Mouse (Mus musculus): ENCODE measurements around the gene Arhgef10l. TPM values are rescaled to one million over a fixed set of nuclear protein-coding genes. Genes with fewer than 3 reads are reported as not detected.
A peak's percentile ranks its signal among the peaks of the same experiment; 100 is the strongest.

Arhgef10l gene
- polyA plus RNA-seq, 1 experiment from 2014 or later, result 24.6 TPM

DNA sequence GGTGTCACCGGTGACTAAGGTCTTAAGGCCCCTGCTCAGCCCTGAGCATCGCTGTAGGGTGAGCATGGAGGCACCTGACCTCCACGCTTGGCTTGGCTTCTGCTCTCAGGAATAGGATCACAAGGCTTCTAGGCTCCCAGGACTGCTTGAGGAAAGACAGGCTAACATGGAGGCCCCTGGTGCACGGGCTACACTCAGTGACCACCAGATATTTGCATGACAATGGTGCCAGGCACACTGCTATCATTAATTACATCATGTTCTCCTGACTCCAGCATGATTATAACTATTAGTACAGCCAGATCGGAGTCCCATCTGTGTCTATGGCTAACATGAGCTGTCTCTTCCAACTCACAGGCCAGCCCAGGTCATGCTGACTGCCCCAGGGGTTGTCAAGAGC is 51.3 kb downstream of the Arhgef10l start:
- Histone ChIP-seq H3K27ac (replicated peaks; ENCODE audit: low read depth, low read length) (no peak overlapping the region), H3K4me2 (ENCODE audit: low read length) (no peak overlapping the region), H3K9me3 (ENCODE audit: control insufficient read depth, low read length) (no peaks in the 10 kb centered on the region), H3K4me3 (replicated peaks; ENCODE audit: low read depth, low read length) (no peak overlapping the region), H3K4me1 (ENCODE audit: control insufficient read depth, insufficient read depth, low read length) (no peaks in the 10 kb centered on the region), H3K36me3 (ENCODE audit: control insufficient read depth, insufficient read depth, low read length) (peaks cover 46% of the 10 kb centered on the region), H3K27me3 (ENCODE audit: control insufficient read depth, insufficient read depth, low read length) (no peaks in the 10 kb centered on the region), H3K9ac (replicated peaks; ENCODE audit: low read length) (no peak overlapping the region)
- no peak for DNase-seq
- 64% methylated on average over 5 of the region's 5 CpGs for WGBS
- no peak for ATAC-seq (ENCODE audit: low FRiP score, low TSS enrichment)

DNA sequence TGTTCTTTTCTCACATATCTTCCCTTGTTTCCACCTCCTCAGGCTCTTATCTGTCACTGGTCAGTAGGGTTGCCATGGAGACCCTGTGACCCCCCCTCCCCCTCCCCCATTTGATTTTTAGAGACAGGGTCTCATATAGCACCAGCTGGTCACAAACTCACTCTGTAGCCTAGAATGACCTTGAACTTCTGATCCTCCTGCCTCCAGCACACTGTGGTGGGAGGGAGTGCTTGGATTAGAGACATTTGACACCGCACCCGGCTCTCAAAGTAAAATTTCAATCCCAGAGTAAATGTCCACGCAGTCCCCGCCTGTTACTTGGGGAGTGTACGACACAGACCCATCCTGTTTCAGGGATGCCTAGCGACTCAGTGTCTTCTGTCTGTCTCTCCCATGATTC is 51.7 kb downstream of the Arhgef10l start:
- WGBS, result 85% methylated on average over 6 of the region's 6 CpGs
- ATAC-seq (ENCODE audit: low FRiP score, low TSS enrichment) (no peak), DNase-seq (no peak)
- Histone ChIP-seq H3K27me3 (ENCODE audit: control insufficient read depth, insufficient read depth, low read length) (no peaks in the 10 kb centered on the region), H3K4me2 (ENCODE audit: low read length) (no peak overlapping the region), H3K4me1 (ENCODE audit: control insufficient read depth, insufficient read depth, low read length) (no peaks in the 10 kb centered on the region), H3K9me3 (ENCODE audit: control insufficient read depth, low read length) (no peaks in the 10 kb centered on the region), H3K36me3 (ENCODE audit: control insufficient read depth, insufficient read depth, low read length) (peaks cover 50% of the 10 kb centered on the region), H3K27ac (replicated peaks; ENCODE audit: low read depth, low read length) (no peak overlapping the region), H3K4me3 (replicated peaks; ENCODE audit: low read depth, low read length) (no peak overlapping the region), H3K9ac (replicated peaks; ENCODE audit: low read length) (no peak overlapping the region)

DNA sequence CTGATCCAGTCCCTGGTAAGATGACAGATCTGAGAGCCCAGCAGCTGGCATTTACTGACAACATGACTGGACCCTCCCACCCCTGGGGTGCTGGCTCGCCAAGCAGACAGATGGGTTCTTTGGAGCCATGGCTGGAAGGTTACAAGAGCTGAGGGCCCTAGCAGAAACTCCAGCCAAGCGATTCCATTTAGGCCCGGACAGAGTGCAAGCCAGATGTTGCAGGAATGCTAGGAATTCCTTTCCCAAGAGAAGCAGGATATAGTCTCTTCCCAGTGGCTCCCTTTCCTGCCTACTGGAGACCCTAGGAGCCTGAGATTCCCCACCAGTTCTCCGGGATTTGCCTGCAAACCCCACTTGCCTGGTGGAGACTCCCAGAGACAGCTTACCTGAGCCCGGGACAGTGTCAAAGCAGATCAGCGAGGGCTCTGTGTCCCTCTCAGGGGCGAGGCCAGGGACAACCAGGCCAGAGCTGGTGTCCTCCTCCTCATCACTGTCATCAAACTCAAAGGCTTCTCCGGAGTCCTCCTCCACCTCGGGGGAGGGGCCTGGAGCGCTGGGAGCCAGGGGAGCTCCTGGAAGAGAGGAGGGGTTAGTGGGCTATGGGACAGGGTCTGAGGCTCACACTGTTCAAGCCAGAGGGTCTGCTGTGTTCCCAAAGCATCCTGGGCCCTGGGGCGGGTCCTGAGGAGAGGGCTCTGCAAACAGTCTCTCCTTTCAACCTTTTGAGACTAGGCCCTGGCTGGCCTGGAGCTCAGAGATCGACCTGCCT is 54.8 kb downstream of the Arhgef10l start:
- H3K4me2 ChIP-seq (ENCODE audit: low read length), result no peak overlapping the region
- H3K4me3 ChIP-seq (replicated peaks; ENCODE audit: low read depth, low read length), result no peak overlapping the region
- 0 out of 2 replicates have a peak overlapping the region, but pooled peaks have one; percentile 26 for H3K27ac ChIP-seq (replicated peaks; ENCODE audit: low read depth, low read length)
- 35% methylated on average over 12 of the region's 12 CpGs for WGBS
- no peaks in the 10 kb centered on the region for H3K4me1 ChIP-seq (ENCODE audit: control insufficient read depth, insufficient read depth, low read length)
- no peak for ATAC-seq (ENCODE audit: low FRiP score, low TSS enrichment)
- H3K36me3 ChIP-seq (ENCODE audit: control insufficient read depth, insufficient read depth, low read length), result peaks cover 65% of the 10 kb centered on the region
- H3K9me3 ChIP-seq (ENCODE audit: control insufficient read depth, low read length), result no peaks in the 10 kb centered on the region
- H3K27me3 ChIP-seq (ENCODE audit: control insufficient read depth, insufficient read depth, low read length), result no peaks in the 10 kb centered on the region
- DNase-seq, result no peak
- H3K9ac ChIP-seq (replicated peaks; ENCODE audit: low read length), result no peak overlapping the region

DNA sequence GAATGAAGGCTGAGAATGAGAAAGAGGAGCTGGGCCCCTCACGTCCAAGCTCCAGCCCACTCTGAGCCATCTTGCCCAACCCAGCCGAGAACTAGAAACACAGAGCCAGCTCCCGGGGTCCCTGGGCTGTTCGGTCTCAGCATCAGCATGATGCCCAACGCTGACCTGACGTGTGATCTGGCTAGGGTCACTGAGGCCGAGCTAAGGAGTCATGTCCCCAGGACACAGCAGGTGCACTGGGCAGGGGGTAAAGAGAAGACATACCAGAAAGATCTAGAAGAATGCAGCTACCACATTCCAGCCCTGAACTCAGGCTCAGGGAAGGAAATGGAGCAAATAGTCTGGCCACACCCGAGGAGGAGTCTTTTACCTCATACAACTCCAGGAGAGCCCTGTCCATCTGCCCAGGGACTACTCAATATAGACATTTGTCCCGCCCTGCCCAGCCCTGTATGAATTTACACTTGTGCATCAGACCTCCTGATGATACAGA is 57.5 kb downstream of the Arhgef10l start:
- ATAC-seq (ENCODE audit: low FRiP score, low TSS enrichment), result no peak

DNA sequence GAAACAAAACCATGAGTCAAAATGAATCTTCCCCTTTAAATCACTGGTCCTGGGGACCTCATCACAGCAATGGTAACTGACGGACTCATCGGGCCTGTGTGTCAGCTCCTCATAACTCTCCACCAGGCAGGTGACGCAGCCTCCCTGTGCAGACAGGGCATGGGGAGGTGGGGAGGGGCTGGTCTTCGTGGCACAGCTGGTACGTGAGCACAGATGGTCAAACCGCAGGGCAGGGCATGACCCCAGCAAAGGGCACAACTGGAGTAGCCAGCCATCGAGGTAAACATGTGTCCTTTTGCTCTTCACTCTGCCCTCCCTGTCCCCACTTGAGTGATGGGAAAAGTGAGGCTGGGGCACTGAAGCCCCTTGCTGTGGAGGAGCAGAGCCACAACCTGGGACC is 59.0 kb downstream of the Arhgef10l start:
- Histone ChIP-seq H3K9me3 (ENCODE audit: control insufficient read depth, low read length) (no peaks in the 10 kb centered on the region), H3K36me3 (ENCODE audit: control insufficient read depth, insufficient read depth, low read length) (peaks cover 68% of the 10 kb centered on the region), H3K4me3 (replicated peaks; ENCODE audit: low read depth, low read length) (no peak overlapping the region), H3K4me2 (ENCODE audit: low read length) (no peak overlapping the region), H3K27ac (replicated peaks; ENCODE audit: low read depth, low read length) (0 out of 2 replicates have a peak overlapping the region, but pooled peaks have one; percentile 5), H3K27me3 (ENCODE audit: control insufficient read depth, insufficient read depth, low read length) (no peaks in the 10 kb centered on the region), H3K9ac (replicated peaks; ENCODE audit: low read length) (no peak overlapping the region), H3K4me1 (ENCODE audit: control insufficient read depth, insufficient read depth, low read length) (no peaks in the 10 kb centered on the region)
- ATAC-seq (ENCODE audit: low FRiP score, low TSS enrichment), result no peak
- WGBS, result 90% methylated on average over 7 of the region's 7 CpGs
- no peak for DNase-seq

More for the DNA sequence above, 57.5 kb downstream of the Arhgef10l start:
- Histone ChIP-seq H3K4me2 (ENCODE audit: low read length) (no peak overlapping the region), H3K4me1 (ENCODE audit: control insufficient read depth, insufficient read depth, low read length) (no peaks in the 10 kb centered on the region), H3K27me3 (ENCODE audit: control insufficient read depth, insufficient read depth, low read length) (no peaks in the 10 kb centered on the region), H3K9ac (replicated peaks; ENCODE audit: low read length) (no peak overlapping the region), H3K27ac (replicated peaks; ENCODE audit: low read depth, low read length) (no peak overlapping the region), H3K9me3 (ENCODE audit: control insufficient read depth, low read length) (no peaks in the 10 kb centered on the region), H3K4me3 (replicated peaks; ENCODE audit: low read depth, low read length) (no peak overlapping the region), H3K36me3 (ENCODE audit: control insufficient read depth, insufficient read depth, low read length) (peaks cover 71% of the 10 kb centered on the region)
- DNase-seq, result no peak
- WGBS, result 83% methylated on average over 9 of the region's 9 CpGs

DNA sequence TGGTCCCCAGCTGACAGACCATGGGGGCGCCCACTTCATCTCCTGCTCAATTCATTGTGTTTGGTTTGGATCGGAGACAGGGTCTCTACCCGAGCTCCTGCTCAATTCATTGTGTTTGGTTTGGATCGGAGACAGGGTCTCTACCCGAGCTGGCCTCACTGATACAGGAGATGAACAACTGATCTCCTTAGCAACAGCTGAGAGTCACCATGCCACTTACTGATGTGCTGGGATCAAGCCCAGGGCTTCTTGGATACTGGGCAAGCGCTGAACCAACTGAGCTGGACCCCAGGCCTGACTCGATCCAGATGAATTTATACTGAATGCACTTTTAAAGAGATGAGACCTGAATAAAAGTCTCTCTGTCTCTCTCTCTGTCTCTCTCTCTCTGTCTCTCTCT is 59.6 kb downstream of the Arhgef10l start:
- DNase-seq (no peak), ATAC-seq (ENCODE audit: low FRiP score, low TSS enrichment) (no peak)
- WGBS, result 63% methylated on average over 7 of the region's 7 CpGs
- Histone ChIP-seq H3K4me2 (ENCODE audit: low read length) (no peak overlapping the region), H3K27ac (replicated peaks; ENCODE audit: low read depth, low read length) (0 out of 2 replicates have a peak overlapping the region, but pooled peaks have one; percentile 8), H3K9ac (replicated peaks; ENCODE audit: low read length) (no peak overlapping the region), H3K36me3 (ENCODE audit: control insufficient read depth, insufficient read depth, low read length) (peaks cover 66% of the 10 kb centered on the region), H3K27me3 (ENCODE audit: control insufficient read depth, insufficient read depth, low read length) (no peaks in the 10 kb centered on the region), H3K9me3 (ENCODE audit: control insufficient read depth, low read length) (no peaks in the 10 kb centered on the region), H3K4me1 (ENCODE audit: control insufficient read depth, insufficient read depth, low read length) (no peaks in the 10 kb centered on the region), H3K4me3 (replicated peaks; ENCODE audit: low read depth, low read length) (no peak overlapping the region)

DNA sequence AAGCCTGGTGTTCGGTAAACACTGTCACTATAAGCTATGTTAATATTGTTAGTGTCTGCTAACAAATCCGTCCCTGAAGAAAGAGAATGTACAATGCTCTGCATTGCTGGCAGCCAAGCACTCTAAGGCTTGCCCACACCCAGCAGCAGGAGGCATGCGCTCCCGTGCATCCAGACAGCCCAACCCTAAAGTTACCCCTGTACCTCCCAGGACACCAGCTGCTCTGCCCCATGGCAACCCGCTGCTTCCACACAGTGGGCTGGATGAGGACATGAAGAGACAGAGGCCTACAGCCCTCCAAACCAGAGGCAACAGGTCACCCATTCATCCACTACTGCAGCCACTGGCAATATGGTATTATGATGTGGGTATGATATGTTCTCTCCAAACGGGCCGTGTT is 60.0 kb downstream of the Arhgef10l start:
- ATAC-seq (ENCODE audit: low FRiP score, low TSS enrichment), result no peak
- no peak overlapping the region for H3K4me3 ChIP-seq (replicated peaks; ENCODE audit: low read depth, low read length)
- DNase-seq, result no peak
- H3K36me3 ChIP-seq (ENCODE audit: control insufficient read depth, insufficient read depth, low read length), result peaks cover 62% of the 10 kb centered on the region
- H3K4me2 ChIP-seq (ENCODE audit: low read length), result no peak overlapping the region
- WGBS, result 75% methylated on average over 7 of the region's 7 CpGs
- no peaks in the 10 kb centered on the region for H3K27me3 ChIP-seq (ENCODE audit: control insufficient read depth, insufficient read depth, low read length)
- H3K27ac ChIP-seq (replicated peaks; ENCODE audit: low read depth, low read length), result 0 out of 2 replicates have a peak overlapping the region, but pooled peaks have one; percentile 32
- no peak overlapping the region for H3K9ac ChIP-seq (replicated peaks; ENCODE audit: low read length)
- H3K4me1 ChIP-seq (ENCODE audit: control insufficient read depth, insufficient read depth, low read length), result no peaks in the 10 kb centered on the region
- no peaks in the 10 kb centered on the region for H3K9me3 ChIP-seq (ENCODE audit: control insufficient read depth, low read length)

DNA sequence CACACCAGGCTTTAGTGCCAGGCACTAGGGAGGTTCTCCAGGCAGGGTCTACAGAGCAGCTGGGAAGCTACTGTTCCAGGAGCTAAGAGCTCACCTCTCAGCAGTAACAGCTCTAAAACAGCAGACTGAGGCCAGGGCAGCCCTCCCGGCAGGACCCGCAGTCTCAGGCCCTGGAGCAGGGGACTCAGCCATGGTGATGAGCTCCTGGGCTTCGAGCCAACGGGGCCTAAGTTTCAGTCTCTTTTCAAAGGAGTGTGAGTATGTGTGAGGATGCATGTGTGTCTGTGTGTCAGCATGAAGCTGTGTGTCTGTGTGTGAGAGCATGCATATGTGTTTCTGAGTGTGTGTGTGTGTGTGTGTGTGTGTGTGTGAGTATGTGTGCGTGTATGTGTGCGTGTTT is 60.6 kb downstream of the Arhgef10l start:
- Histone ChIP-seq H3K4me2 (ENCODE audit: low read length) (no peak overlapping the region), H3K4me1 (ENCODE audit: control insufficient read depth, insufficient read depth, low read length) (no peaks in the 10 kb centered on the region), H3K9me3 (ENCODE audit: control insufficient read depth, low read length) (no peaks in the 10 kb centered on the region), H3K9ac (replicated peaks; ENCODE audit: low read length) (no peak overlapping the region), H3K36me3 (ENCODE audit: control insufficient read depth, insufficient read depth, low read length) (peaks cover 60% of the 10 kb centered on the region), H3K27me3 (ENCODE audit: control insufficient read depth, insufficient read depth, low read length) (no peaks in the 10 kb centered on the region), H3K4me3 (replicated peaks; ENCODE audit: low read depth, low read length) (no peak overlapping the region), H3K27ac (replicated peaks; ENCODE audit: low read depth, low read length) (peak overlapping the region; percentile 37; the same call in 1 of the 2 replicates)
- 80% methylated on average over 6 of the region's 6 CpGs for WGBS
- peak; percentile 66 for DNase-seq
- no peak for ATAC-seq (ENCODE audit: low FRiP score, low TSS enrichment)

DNA sequence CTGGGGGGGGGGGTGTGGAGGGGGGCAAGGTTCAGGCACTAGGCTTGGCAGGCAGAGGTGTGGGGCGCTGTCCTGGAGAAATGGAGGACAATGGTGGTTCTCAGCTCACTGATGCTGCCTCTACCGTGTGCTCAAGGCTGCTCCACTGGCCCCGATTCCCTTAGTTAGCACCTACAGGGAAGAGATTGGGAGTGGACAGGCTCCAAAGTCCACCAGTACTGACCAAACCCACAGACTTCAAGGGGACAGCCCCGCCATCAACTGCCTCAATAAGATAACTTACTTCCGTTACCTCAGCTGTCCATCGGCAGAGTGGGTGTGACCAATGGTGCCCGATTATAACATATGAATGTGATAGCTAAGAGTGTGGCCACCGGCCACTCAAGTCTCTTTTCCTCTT is 61.3 kb downstream of the Arhgef10l start:
- H3K4me3 ChIP-seq (replicated peaks; ENCODE audit: low read depth, low read length), result no peak overlapping the region
- no peak overlapping the region for H3K9ac ChIP-seq (replicated peaks; ENCODE audit: low read length)
- H3K9me3 ChIP-seq (ENCODE audit: control insufficient read depth, low read length), result no peaks in the 10 kb centered on the region
- WGBS, result 89% methylated on average over 8 of the region's 8 CpGs
- no peak overlapping the region for H3K4me2 ChIP-seq (ENCODE audit: low read length)
- H3K4me1 ChIP-seq (ENCODE audit: control insufficient read depth, insufficient read depth, low read length), result no peaks in the 10 kb centered on the region
- no peak overlapping the region for H3K27ac ChIP-seq (replicated peaks; ENCODE audit: low read depth, low read length)
- no peak for ATAC-seq (ENCODE audit: low FRiP score, low TSS enrichment)
- no peak for DNase-seq
- peaks cover 57% of the 10 kb centered on the region for H3K36me3 ChIP-seq (ENCODE audit: control insufficient read depth, insufficient read depth, low read length)
- no peaks in the 10 kb centered on the region for H3K27me3 ChIP-seq (ENCODE audit: control insufficient read depth, insufficient read depth, low read length)

Data from midbrain, embryonic 14.5 days (tissue).